Mouse (Mus musculus) embryonic facial prominence, embryonic 14.5 days (tissue): Measurements from ENCODE around the gene Cd46. TPM values are rescaled to one million over a fixed set of nuclear protein-coding genes. Genes with fewer than 3 reads are reported as not detected.
A peak's percentile ranks its signal among the peaks of the same experiment; 100 is the strongest.

Experiments used
- ATAC-seq: fragments of 200-750 bp; cut with Nextera tagmentation; 2 replicates; pipeline ENCODE4 v1.8.0; 2017; ENCODE audit warnings: low read depth, moderate number of reproducible peaks, moderate TSS enrichment
- DNase-seq: peaks from one replicate; pipeline ENCODE4 v3.0.0-alpha.2; 2015; ENCODE audit warnings: low spot score
- H3K27ac ChIP-seq: fragments of 300-500 bp; sonication (generic); replicated peaks from 2 replicates; pipeline ENCODE4 v1.5.1; 2014; ENCODE audit warnings: low read depth, mild to moderate bottlenecking, low read length, moderate library complexity
- H3K27me3 ChIP-seq: fragments of 300-500 bp; sonication (generic); replicated peaks from 2 replicates; pipeline ENCODE4 v1.6.1; 2014; ENCODE audit warnings: low read length; ENCODE audit not compliant: control insufficient read depth, insufficient read depth
- H3K36me3 ChIP-seq: fragments of 300-500 bp; sonication (generic); 2 replicates; pipeline ENCODE4 v1.6.1; 2014; ENCODE audit warnings: low read length, mixed read lengths; ENCODE audit not compliant: control insufficient read depth, insufficient read depth
- H3K4me1 ChIP-seq: fragments of 300-500 bp; sonication (generic); 2 replicates; pipeline ENCODE4 v1.6.1; 2014; ENCODE audit warnings: antibody characterized with exemption, low read length; ENCODE audit not compliant: control insufficient read depth, insufficient read depth
- H3K4me2 ChIP-seq: fragments of 300-500 bp; sonication (generic); 2 replicates; pipeline ENCODE4 v1.6.1; 2014; ENCODE audit warnings: low read depth, mild to moderate bottlenecking, low read length, moderate library complexity, mixed read lengths
- H3K4me3 ChIP-seq: fragments of 300-500 bp; sonication (generic); 2 replicates; pipeline ENCODE4 v1.5.1; 2014; ENCODE audit warnings: low read depth, mild to moderate bottlenecking, low read length
- H3K9ac ChIP-seq: fragments of 300-500 bp; sonication (generic); 2 replicates; pipeline ENCODE4 v1.6.1; 2014; ENCODE audit warnings: low read depth, mild to moderate bottlenecking, low read length, moderate library complexity, mixed read lengths
- H3K9me3 ChIP-seq: fragments of 300-500 bp; sonication (generic); 2 replicates; pipeline ENCODE4 v1.6.1; 2016; ENCODE audit warnings: low read length; ENCODE audit not compliant: control insufficient read depth
- WGBS: fragments of 180-500 bp; shearing (Covaris S2); extraction: QIAGEN DNeasy Blood & Tissue Kit; methylation state at CpG from one replicate; pipeline ENCODE4 v1.1.7; 2014; 5-methylcytosine and 5-hydroxymethylcytosine counted together
- polyA plus RNA-seq: library from polyadenylated mRNA; unstranded; fragments of >200 nt; fragmentation: Nextera tagmentation; extraction: Ambion mirVana; gene quantifications from 2 replicates; pipeline ENCODE4 v1.2.1, GENCODE M21; 2014

Cd46 gene
- polyA plus RNA-seq, 1 experiment from 2014 or later, result 0.89 TPM

GRCm38 (mm10) chr1:195100693-195101092 lies 8.6 kb upstream of the Cd46 start:
- H3K9ac ChIP-seq, result no peak overlapping the region
- no peak overlapping the region for H3K4me2 ChIP-seq
- no peak for DNase-seq
- H3K27ac ChIP-seq, result no peak overlapping the region
- peaks cover 51% of the 10 kb centered on the region for H3K36me3 ChIP-seq
- H3K27me3 ChIP-seq, result no peaks in the 10 kb centered on the region
- no peaks in the 10 kb centered on the region for H3K9me3 ChIP-seq
- WGBS, result 84% methylated on average over 4 of the region's 4 CpGs
- H3K4me3 ChIP-seq, result no peak overlapping the region
- no peaks in the 10 kb centered on the region for H3K4me1 ChIP-seq
- no peak for ATAC-seq

- no peaks in the 10 kb centered on the region for H3K27me3 ChIP-seq
- H3K27ac ChIP-seq, result no peak overlapping the region
- WGBS, result 97% methylated on average over 1 of the region's 1 CpGs
- H3K9me3 ChIP-seq, result no peaks in the 10 kb centered on the region
- no peak for ATAC-seq
- no peak overlapping the region for H3K4me3 ChIP-seq
- H3K36me3 ChIP-seq, result peaks cover 26% of the 10 kb centered on the region
- DNase-seq, result no peak
- no peak overlapping the region for H3K4me2 ChIP-seq
- H3K9ac ChIP-seq, result no peak overlapping the region
- no peaks in the 10 kb centered on the region for H3K4me1 ChIP-seq
These were observed 6.0 kb upstream of the Cd46 start for GRCm38 (mm10) chr1:195098004-195098403.

GRCm38 (mm10) chr1:195091699-195092219 lies 290 bp downstream of the Cd46 start:
- Histone ChIP-seq H3K9me3 (no peaks in the 10 kb centered on the region), H3K4me2 (peak overlapping the region; percentile 63), H3K27me3 (no peaks in the 10 kb centered on the region), H3K36me3 (peaks cover 2% of the 10 kb centered on the region; the same call in 1 of the 2 replicates), H3K27ac (no peak overlapping the region), H3K9ac (peak overlapping the region; percentile 52), H3K4me3 (peak overlapping the region; percentile 38), H3K4me1 (no peaks in the 10 kb centered on the region)
- 21% methylated on average over 11 of the region's 11 CpGs for WGBS
- no peak for DNase-seq
- ATAC-seq, result peak; percentile 76

GRCm38 (mm10) chr1:195082142-195082541 lies 9.9 kb downstream of the Cd46 start:
- DNase-seq (no peak), ATAC-seq (no peak)
- Histone ChIP-seq H3K27me3 (no peaks in the 10 kb centered on the region), H3K36me3 (no peaks in the 10 kb centered on the region), H3K9me3 (no peaks in the 10 kb centered on the region), H3K9ac (no peak overlapping the region), H3K4me3 (no peak overlapping the region), H3K4me2 (no peak overlapping the region), H3K4me1 (no peaks in the 10 kb centered on the region), H3K27ac (no peak overlapping the region)

- Histone ChIP-seq H3K27me3 (no peaks in the 10 kb centered on the region), H3K4me2 (no peak overlapping the region), H3K27ac (no peak overlapping the region), H3K36me3 (no peaks in the 10 kb centered on the region), H3K4me3 (no peak overlapping the region), H3K4me1 (no peaks in the 10 kb centered on the region), H3K9ac (no peak overlapping the region), H3K9me3 (no peaks in the 10 kb centered on the region)
- DNase-seq (peak; percentile 67), ATAC-seq (0 out of 2 replicates have a peak, but pooled peaks have one; percentile 57)
These were observed 51.6 kb downstream of the Cd46 start for GRCm38 (mm10) chr1:195040437-195040836.

GRCm38 (mm10) chr1:195038386-195038785 lies 53.7 kb downstream of the Cd46 start:
- Histone ChIP-seq H3K9me3 (no peaks in the 10 kb centered on the region), H3K27me3 (no peaks in the 10 kb centered on the region), H3K4me3 (no peak overlapping the region), H3K27ac (no peak overlapping the region), H3K36me3 (no peaks in the 10 kb centered on the region), H3K9ac (no peak overlapping the region), H3K4me1 (no peaks in the 10 kb centered on the region), H3K4me2 (no peak overlapping the region)
- ATAC-seq, result no peak
- DNase-seq, result no peak
- WGBS, result 86% methylated on average over 1 of the region's 1 CpGs

- H3K4me2 ChIP-seq, result no peak overlapping the region
- H3K36me3 ChIP-seq, result no peaks in the 10 kb centered on the region
- no peak overlapping the region for H3K27ac ChIP-seq
- no peak overlapping the region for H3K4me3 ChIP-seq
- no peak for ATAC-seq
- 92% methylated on average over 1 of the region's 1 CpGs for WGBS
- H3K27me3 ChIP-seq, result no peaks in the 10 kb centered on the region
- H3K9ac ChIP-seq, result no peak overlapping the region
- no peaks in the 10 kb centered on the region for H3K4me1 ChIP-seq
- no peak for DNase-seq
- H3K9me3 ChIP-seq, result no peaks in the 10 kb centered on the region
These were observed 54.1 kb downstream of the Cd46 start for GRCm38 (mm10) chr1:195037985-195038384.

GRCm38 (mm10) chr1:195037483-195037882 lies 54.6 kb downstream of the Cd46 start:
- H3K4me1 ChIP-seq, result no peaks in the 10 kb centered on the region
- no peaks in the 10 kb centered on the region for H3K9me3 ChIP-seq
- no peak overlapping the region for H3K4me2 ChIP-seq
- ATAC-seq, result no peak
- H3K27ac ChIP-seq, result no peak overlapping the region
- H3K9ac ChIP-seq, result no peak overlapping the region
- no peak overlapping the region for H3K4me3 ChIP-seq
- no peaks in the 10 kb centered on the region for H3K27me3 ChIP-seq
- DNase-seq, result no peak
- 88% methylated on average over 6 of the region's 6 CpGs for WGBS
- H3K36me3 ChIP-seq, result no peaks in the 10 kb centered on the region

GRCm38 (mm10) chr1:195033941-195034340 lies 58.1 kb downstream of the Cd46 start:
- ATAC-seq (no peak), DNase-seq (no peak)
- Histone ChIP-seq H3K4me3 (no peak overlapping the region), H3K4me2 (no peak overlapping the region), H3K27ac (no peak overlapping the region), H3K9ac (no peak overlapping the region), H3K36me3 (no peaks in the 10 kb centered on the region), H3K27me3 (no peaks in the 10 kb centered on the region), H3K4me1 (no peaks in the 10 kb centered on the region), H3K9me3 (no peaks in the 10 kb centered on the region)
- 58% methylated on average over 1 of the region's 1 CpGs for WGBS
